Mouse (Mus musculus) hindbrain, embryonic 10.5 days (tissue): ENCODE data around the gene Cipc. TPM values are rescaled to one million over a fixed set of nuclear protein-coding genes. Genes with fewer than 3 reads are reported as not detected.

ENCODE experiments used
- DNase-seq: peaks from one replicate; pipeline ENCODE4 v3.0.0-alpha.2; 2017; ENCODE audit warnings: low spot score
- H3K27ac ChIP-seq: fragments of 300-500 bp; sonication (generic); 2 replicates; pipeline ENCODE4 v1.5.1; 2016; ENCODE audit warnings: mild to moderate bottlenecking, moderate library complexity
- H3K27me3 ChIP-seq: fragments of 300-500 bp; sonication (generic); 2 replicates; pipeline ENCODE4 v1.6.1; 2016; ENCODE audit warnings: mild to moderate bottlenecking; ENCODE audit not compliant: poor library complexity, insufficient read depth, severe bottlenecking
- H3K36me3 ChIP-seq: fragments of 300-500 bp; sonication (generic); 2 replicates; pipeline ENCODE4 v1.6.1; 2016; ENCODE audit warnings: mild to moderate bottlenecking, moderate library complexity
- H3K4me1 ChIP-seq: fragments of 300-500 bp; sonication (generic); replicated peaks from 2 replicates; pipeline ENCODE4 v1.6.1; 2016; ENCODE audit warnings: mild to moderate bottlenecking
- H3K4me3 ChIP-seq: fragments of 300-500 bp; sonication (generic); 2 replicates; pipeline ENCODE4 v1.5.1; 2016; ENCODE audit warnings: mild to moderate bottlenecking, moderate library complexity
- H3K9me3 ChIP-seq: fragments of 300-500 bp; sonication (generic); 2 replicates; pipeline ENCODE4 v1.6.1; 2016; ENCODE audit warnings: mild to moderate bottlenecking, moderate library complexity
- WGBS: fragments of 180-500 bp; shearing (Covaris S2); methylation state at CpG from one replicate; pipeline ENCODE4 v1.1.7; 2016; 5-methylcytosine and 5-hydroxymethylcytosine counted together
- polyA plus RNA-seq: library from polyadenylated mRNA; unstranded; fragments of >200 nt; fragmentation: Nextera tagmentation; extraction: Ambion mirVana; gene quantifications from 2 replicates; pipeline ENCODE4 v1.2.1, GENCODE M21; 2016

Cipc gene
- polyA plus RNA-seq, 1 experiment from 2014 or later: 35.2 TPM

GRCm38 (mm10) chr12:86973216-86973615 is 26.4 kb downstream of the Cipc start:
- H3K27ac ChIP-seq: no peak overlapping the region
- H3K4me1 ChIP-seq: peaks cover 31% of the 10 kb centered on the region
- peaks cover 42% of the 10 kb centered on the region for H3K27me3 ChIP-seq
- no peaks in the 10 kb centered on the region for H3K36me3 ChIP-seq
- H3K4me3 ChIP-seq: no peak overlapping the region
- WGBS: 71% methylated on average over 7 of the region's 7 CpGs
- no peaks in the 10 kb centered on the region for H3K9me3 ChIP-seq
- no peak for DNase-seq

- Histone ChIP-seq H3K4me3 (no peak overlapping the region), H3K27ac (no peak overlapping the region), H3K27me3 (peaks cover 46% of the 10 kb centered on the region), H3K36me3 (no peaks in the 10 kb centered on the region), H3K4me1 (peaks cover 34% of the 10 kb centered on the region), H3K9me3 (no peaks in the 10 kb centered on the region)
- no peak for DNase-seq
- 40% methylated on average over 8 of the region's 8 CpGs for WGBS
Measured at GRCm38 (mm10) chr12:86973706-86974105, 26.9 kb downstream of the Cipc start.

DNA sequence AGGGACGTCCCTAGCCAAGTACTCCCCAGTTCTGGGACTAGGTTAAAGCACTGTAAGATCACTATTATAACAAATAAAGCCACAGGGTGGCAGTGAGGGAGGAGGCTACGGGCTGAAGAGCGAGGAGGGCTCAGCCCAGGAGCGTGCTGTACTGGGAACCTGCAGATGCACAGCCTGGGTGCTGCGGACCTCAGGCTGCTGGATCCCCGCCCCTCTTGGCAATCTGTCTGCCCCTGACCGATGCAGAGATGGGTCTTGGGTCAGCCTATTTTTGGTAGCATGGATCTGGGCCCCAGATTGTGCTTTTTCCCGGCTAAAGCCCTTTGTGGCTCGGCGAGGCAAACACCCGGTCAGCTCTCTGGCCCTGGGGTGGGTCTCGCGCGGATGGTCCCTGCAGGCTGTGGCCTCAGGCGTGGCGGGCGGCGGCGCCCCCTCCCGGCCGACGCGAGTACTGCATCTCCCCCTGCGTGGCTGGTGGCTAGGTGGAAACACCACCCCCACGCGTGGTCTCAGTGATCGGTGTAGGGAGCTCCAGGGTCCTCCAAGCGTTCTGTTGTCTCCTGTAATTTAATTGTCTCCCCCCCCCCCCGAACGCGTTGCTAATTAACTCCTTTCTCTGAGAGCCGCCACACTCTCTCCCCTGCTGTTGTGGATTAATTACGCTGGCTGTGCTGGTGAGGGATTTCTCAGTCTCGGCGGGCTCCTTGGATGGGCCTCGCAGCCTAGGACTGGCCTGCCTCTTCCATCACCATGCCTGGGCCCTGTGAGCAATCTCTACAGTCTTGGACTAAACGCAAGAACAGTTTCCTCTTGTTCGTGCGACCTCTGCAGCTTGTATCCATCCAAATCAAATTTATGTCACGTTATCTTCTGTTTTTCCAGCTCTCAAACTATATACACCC is 27.8 kb downstream of the Cipc start:
- Histone ChIP-seq H3K27ac (peak overlapping the region; percentile 80), H3K4me1 (peaks cover 28% of the 10 kb centered on the region), H3K27me3 (peaks cover 53% of the 10 kb centered on the region), H3K4me3 (peak overlapping the region; percentile 54), H3K9me3 (no peaks in the 10 kb centered on the region), H3K36me3 (no peaks in the 10 kb centered on the region)
- DNase-seq: peak; percentile 81
- WGBS: 7% methylated on average over 40 of the region's 40 CpGs

DNA sequence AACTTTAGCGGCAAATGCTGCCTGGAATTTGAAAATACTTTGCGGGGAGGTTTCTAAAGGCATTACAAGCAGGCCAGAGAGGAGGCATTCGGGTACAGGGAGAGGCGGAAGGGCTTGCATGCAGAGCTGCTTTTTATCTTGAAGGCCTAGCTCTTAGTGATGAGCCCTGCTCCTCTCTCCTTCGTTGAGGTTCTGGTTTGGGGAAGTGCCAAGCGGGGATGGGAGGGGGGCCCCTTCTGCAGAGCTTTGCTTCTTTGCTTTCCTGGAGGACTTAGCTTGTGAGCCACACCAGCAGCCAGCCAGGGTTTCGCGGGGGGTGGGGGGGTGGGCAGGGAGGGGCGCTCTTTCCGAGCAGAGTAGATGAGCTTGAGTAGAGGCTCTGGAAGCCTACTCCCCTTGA is 28.9 kb downstream of the Cipc start:
- peaks cover 28% of the 10 kb centered on the region for H3K4me1 ChIP-seq
- no peak for DNase-seq
- H3K27me3 ChIP-seq: peaks cover 64% of the 10 kb centered on the region
- WGBS: 56% methylated on average over 10 of the region's 10 CpGs
- H3K27ac ChIP-seq: no peak overlapping the region
- H3K36me3 ChIP-seq: no peaks in the 10 kb centered on the region
- H3K4me3 ChIP-seq: no peak overlapping the region
- no peaks in the 10 kb centered on the region for H3K9me3 ChIP-seq

GRCm38 (mm10) chr12:86976511-86977168 is 29.8 kb downstream of the Cipc start:
- peaks cover 28% of the 10 kb centered on the region for H3K4me1 ChIP-seq
- no peaks in the 10 kb centered on the region for H3K9me3 ChIP-seq
- H3K36me3 ChIP-seq: no peaks in the 10 kb centered on the region
- no peak overlapping the region for H3K27ac ChIP-seq
- no peak overlapping the region for H3K4me3 ChIP-seq
- DNase-seq: no peak
- 61% methylated on average over 6 of the region's 6 CpGs for WGBS
- H3K27me3 ChIP-seq: peaks cover 72% of the 10 kb centered on the region

DNA sequence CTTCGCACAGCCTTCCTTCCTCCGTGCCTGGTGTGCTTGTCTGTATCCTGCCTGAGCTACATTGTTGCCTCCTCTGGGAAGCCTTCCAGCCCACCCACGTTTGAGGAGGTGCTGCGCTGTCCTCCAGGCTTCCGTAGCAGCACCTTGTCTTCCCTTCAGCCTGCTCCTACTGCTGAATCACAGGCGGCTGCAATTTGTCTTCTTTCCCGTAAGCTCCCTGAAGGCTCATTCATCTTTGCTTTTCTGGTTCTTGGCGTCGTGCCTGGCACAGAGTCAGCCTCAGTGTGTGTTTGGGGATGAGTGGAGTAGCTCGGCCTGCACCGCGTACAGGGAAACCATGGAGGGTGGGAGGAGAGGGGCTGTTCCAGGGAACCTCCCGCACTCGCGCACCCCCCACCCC is 31.0 kb downstream of the Cipc start:
- Histone ChIP-seq H3K4me1 (peaks cover 28% of the 10 kb centered on the region), H3K9me3 (no peaks in the 10 kb centered on the region), H3K4me3 (no peak overlapping the region), H3K27me3 (peaks cover 84% of the 10 kb centered on the region), H3K36me3 (no peaks in the 10 kb centered on the region), H3K27ac (no peak overlapping the region)
- WGBS: 28% methylated on average over 15 of the region's 15 CpGs
- no peak for DNase-seq

DNA sequence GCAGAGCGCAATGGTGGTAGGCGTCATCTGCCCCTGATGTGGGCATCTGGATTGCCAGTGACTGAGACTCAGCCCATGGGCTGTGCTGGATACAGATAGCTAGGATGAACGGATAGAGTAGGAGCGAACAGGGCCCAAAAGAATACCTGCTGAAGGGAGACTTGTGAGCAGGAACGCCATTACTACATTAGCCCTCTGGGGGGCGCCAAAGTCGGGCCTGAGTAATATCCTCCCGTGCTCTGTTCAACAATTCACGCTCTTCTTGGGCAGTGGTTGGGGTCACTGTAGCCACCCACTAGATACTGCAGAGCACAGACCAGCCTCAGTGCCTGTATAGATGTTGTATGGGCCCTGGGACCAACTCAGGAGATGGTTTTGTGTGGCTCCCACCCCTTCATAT is 34.3 kb downstream of the Cipc start:
- DNase-seq: no peak
- peaks cover 95% of the 10 kb centered on the region for H3K27me3 ChIP-seq
- H3K36me3 ChIP-seq: no peaks in the 10 kb centered on the region
- H3K4me1 ChIP-seq: peaks cover 21% of the 10 kb centered on the region
- H3K27ac ChIP-seq: no peak overlapping the region
- H3K4me3 ChIP-seq: no peak overlapping the region
- H3K9me3 ChIP-seq: no peaks in the 10 kb centered on the region
- WGBS: 29% methylated on average over 9 of the region's 9 CpGs

GRCm38 (mm10) chr12:86983470-86984193 is 36.8 kb downstream of the Cipc start:
- peak; percentile 78 for DNase-seq
- 3% methylated on average over 28 of the region's 28 CpGs for WGBS
- H3K27me3 ChIP-seq: peaks cover 97% of the 10 kb centered on the region
- H3K27ac ChIP-seq: peak overlapping the region; percentile 42; the same call in 1 of the 2 replicates
- H3K36me3 ChIP-seq: no peaks in the 10 kb centered on the region
- H3K9me3 ChIP-seq: no peaks in the 10 kb centered on the region
- H3K4me1 ChIP-seq: peaks cover 13% of the 10 kb centered on the region
- H3K4me3 ChIP-seq: peak overlapping the region; percentile 38

DNA sequence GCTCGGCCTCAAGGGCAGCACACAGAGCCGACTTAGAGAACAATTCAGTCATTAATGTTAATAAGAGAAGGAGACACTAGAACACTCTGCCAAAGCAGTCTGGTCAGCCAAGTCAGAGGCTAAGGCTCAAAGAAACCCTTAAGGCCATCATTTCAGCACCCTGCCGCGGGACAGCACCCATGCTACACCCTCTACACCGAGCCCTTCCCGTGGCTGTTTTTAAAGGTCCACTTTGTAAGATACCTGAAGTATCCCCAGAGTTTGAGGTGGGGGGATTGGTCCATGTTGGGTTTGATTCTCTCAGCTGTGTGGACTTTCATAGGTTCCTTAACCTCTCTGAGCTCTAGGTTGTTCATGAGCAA is 37.3 kb downstream of the Cipc start:
- no peaks in the 10 kb centered on the region for H3K36me3 ChIP-seq
- H3K4me3 ChIP-seq: no peak overlapping the region; the same call in 1 of the 2 replicates
- no peaks in the 10 kb centered on the region for H3K9me3 ChIP-seq
- 7% methylated on average over 6 of the region's 6 CpGs for WGBS
- H3K27ac ChIP-seq: no peak overlapping the region
- peaks cover 15% of the 10 kb centered on the region for H3K4me1 ChIP-seq
- DNase-seq: peak; percentile 57
- H3K27me3 ChIP-seq: peaks cover 97% of the 10 kb centered on the region

DNA sequence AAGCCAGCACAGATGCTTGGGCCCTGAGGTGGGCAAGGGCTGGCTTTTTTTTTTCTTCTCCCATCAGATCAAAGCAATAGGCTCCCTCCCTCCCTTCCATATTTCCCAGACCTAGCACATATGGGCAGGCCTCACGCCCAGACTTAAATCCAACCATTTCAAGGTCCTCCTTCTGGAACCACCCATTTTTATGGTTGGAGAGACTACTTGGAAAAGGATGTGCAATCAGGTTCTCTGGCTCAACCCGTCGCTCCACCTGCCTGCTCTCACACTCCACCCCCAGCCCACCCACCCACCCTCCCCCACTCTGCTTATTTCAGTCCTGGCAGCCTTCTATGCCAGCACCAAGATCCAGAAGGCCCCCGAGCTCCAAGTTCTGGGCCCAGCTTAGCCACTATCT is 39.7 kb downstream of the Cipc start:
- no peak for DNase-seq
- no peak overlapping the region for H3K27ac ChIP-seq
- H3K4me1 ChIP-seq: peaks cover 31% of the 10 kb centered on the region
- H3K4me3 ChIP-seq: no peak overlapping the region
- 82% methylated on average over 4 of the region's 4 CpGs for WGBS
- H3K9me3 ChIP-seq: no peaks in the 10 kb centered on the region
- no peaks in the 10 kb centered on the region for H3K36me3 ChIP-seq
- peaks cover 100% of the 10 kb centered on the region for H3K27me3 ChIP-seq

DNA sequence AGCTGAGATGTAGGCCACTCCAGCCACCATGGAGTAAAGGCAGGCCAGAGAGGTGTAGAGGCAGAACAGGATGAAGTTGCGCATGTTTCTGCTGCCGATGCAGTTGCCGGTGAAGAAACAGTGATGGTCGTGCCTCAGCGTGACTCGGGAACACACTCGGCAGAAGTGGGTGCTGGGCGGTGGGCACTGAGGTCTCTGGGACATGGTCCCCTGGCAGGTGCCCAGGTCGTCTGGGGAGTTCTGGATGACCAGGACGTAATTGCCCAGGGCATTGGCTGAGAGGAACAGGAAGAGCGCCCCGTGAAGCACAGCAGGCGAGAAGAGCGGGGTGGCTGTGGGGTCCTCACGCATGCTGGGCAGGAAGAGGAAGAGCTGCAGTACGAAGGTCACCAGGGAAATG is 41.4 kb downstream of the Cipc start:
- no peak overlapping the region for H3K27ac ChIP-seq
- no peaks in the 10 kb centered on the region for H3K9me3 ChIP-seq
- no peak for DNase-seq
- H3K4me1 ChIP-seq: peaks cover 41% of the 10 kb centered on the region
- WGBS: 52% methylated on average over 16 of the region's 16 CpGs
- H3K27me3 ChIP-seq: peaks cover 96% of the 10 kb centered on the region
- no peaks in the 10 kb centered on the region for H3K36me3 ChIP-seq
- H3K4me3 ChIP-seq: no peak overlapping the region

GRCm38 (mm10) chr12:86989378-86989777 is 42.5 kb downstream of the Cipc start:
- Histone ChIP-seq H3K27ac (no peak overlapping the region), H3K36me3 (no peaks in the 10 kb centered on the region), H3K27me3 (peaks cover 85% of the 10 kb centered on the region), H3K9me3 (no peaks in the 10 kb centered on the region), H3K4me3 (peak overlapping the region; percentile 57), H3K4me1 (peaks cover 31% of the 10 kb centered on the region)
- no peak for DNase-seq
- 8% methylated on average over 15 of the region's 15 CpGs for WGBS
